Mouse (Mus musculus) layer of hippocampus, adult 9-11 months (tissue): ENCODE data around the gene Pnmal2.

Experiments used
- DNase-seq: peaks from one replicate; pipeline ENCODE4 v3.0.0; 2022

Pnmal2 gene

GRCm38 (mm10) chr7:16987541-16988149 is 43.2 kb downstream of the Pnmal2 start:
- no peak for DNase-seq

GRCm38 (mm10) chr7:16988405-16988804 is 43.9 kb downstream of the Pnmal2 start:
- DNase-seq, result no peak

- DNase-seq, result no peak
Observed at GRCm38 (mm10) chr7:16990006-16990744, 45.7 kb downstream of the Pnmal2 start.

- DNase-seq, result no peak
Observed at GRCm38 (mm10) chr7:16991681-16992450, 47.4 kb downstream of the Pnmal2 start.

GRCm38 (mm10) chr7:16992451-16992807 is 47.9 kb downstream of the Pnmal2 start, which contains the start of gene Ccdc8:
Ccdc8 (plus strand) TSS chr7:16992708.
- DNase-seq, result no peak

GRCm38 (mm10) chr7:16993651-16994399 is 49.3 kb downstream of the Pnmal2 start:
- no peak for DNase-seq

- no peak for DNase-seq
Observed at GRCm38 (mm10) chr7:16994400-16994799, 49.9 kb downstream of the Pnmal2 start.

GRCm38 (mm10) chr7:16995345-16995744 is 50.9 kb downstream of the Pnmal2 start:
- DNase-seq, result no peak
